Mouse (Mus musculus) embryo, embryonic 11.5 days (tissue): ENCODE results near the gene Fam3c.
"Not testable (repeated sequence)": the region's sequence is repeated elsewhere in the genome, so short reads cannot be mapped to it uniquely, and the experiment has no call there.

ENCODE experiments used
- DNase-seq: peaks from one replicate; pipeline ENCODE4 v3.0.0-alpha.2; 2012; ENCODE audit warnings: low read depth, low spot score

Gene Fam3c

DNA sequence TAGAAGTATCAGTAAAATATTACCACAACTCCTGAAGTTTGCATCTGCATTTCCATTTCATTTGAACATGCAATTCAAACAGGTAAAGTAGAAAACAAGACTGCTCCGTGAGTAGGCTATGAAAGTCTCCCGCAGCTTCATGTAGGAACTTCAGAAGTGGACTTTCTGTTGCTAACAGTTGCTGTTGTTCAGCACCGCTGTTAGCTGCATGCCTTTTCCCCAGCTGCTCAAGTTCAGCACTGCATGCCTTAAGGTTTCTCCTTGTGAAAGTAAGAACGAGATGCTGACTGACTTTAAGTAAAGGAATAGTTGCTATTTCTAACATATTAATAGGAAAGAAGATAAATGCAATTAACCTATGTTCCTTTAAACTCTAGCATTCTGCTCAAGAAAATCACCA is 64.0 kb downstream of the Fam3c start:
- no peak for DNase-seq

GRCm38 (mm10) chr6:22290790-22291189 is 65.3 kb downstream of the Fam3c start:
- no peak for DNase-seq

DNA sequence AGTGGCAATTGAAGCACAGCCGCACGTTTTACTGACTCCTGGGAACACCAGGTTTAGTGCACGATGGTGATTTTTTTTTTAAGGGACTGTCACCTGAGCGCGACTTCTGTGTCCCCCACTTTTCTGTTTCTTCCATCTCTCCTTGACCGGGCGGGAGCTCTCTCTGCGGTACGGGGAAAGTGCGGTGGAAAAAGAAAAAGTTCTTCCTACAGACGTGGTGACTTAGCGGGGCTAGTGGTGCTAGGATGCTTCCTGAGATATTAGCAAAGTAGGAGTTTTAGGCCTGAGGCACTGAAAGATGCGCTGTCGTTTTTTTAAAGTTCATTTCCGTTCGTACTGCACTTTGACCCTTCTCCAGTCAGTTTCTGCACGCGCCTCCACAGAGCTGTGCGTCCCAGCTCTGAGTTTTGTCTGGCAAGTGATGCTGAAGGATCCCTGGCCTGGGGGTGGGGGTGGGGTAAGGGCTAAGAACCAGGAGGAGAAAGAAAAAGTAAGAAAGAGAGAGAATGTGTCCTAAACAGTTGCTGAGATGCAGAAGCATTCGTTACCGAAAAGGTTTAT is 66.5 kb downstream of the Fam3c start:
- DNase-seq: no peak

- DNase-seq: no peak
These were observed 67.1 kb downstream of the Fam3c start for GRCm38 (mm10) chr6:22288737-22289460.

- no peak for DNase-seq
These were observed 67.9 kb downstream of the Fam3c start, which contains the start of gene Wnt16 for GRCm38 (mm10) chr6:22288004-22288736. Wnt16 (plus strand) TSS chr6:22288227.

DNA sequence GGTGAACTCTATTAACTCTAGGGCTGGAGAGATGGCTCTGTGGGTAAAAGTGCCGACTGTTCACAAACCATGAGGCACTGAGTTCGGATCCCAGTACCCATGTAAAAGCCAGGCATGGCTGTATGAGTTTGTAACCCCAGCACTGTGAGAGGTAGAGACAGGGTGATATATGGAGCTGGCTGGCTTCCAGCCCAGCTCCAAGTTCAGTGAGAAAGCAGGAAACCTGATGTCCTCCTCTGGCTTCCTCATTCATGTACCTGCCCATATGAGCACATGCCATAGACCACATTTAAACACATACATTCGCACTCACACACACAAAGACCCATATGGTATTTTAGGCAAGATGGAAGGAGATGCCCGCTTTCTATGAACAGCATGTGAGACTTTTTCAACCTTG is 73.6 kb downstream of the Fam3c start:
- DNase-seq: no peak

GRCm38 (mm10) chr6:22280217-22280861 is 75.7 kb downstream of the Fam3c start:
- no peak for DNase-seq

- no peak for DNase-seq
These were observed 78.1 kb downstream of the Fam3c start for GRCm38 (mm10) chr6:22277941-22278340.

DNA sequence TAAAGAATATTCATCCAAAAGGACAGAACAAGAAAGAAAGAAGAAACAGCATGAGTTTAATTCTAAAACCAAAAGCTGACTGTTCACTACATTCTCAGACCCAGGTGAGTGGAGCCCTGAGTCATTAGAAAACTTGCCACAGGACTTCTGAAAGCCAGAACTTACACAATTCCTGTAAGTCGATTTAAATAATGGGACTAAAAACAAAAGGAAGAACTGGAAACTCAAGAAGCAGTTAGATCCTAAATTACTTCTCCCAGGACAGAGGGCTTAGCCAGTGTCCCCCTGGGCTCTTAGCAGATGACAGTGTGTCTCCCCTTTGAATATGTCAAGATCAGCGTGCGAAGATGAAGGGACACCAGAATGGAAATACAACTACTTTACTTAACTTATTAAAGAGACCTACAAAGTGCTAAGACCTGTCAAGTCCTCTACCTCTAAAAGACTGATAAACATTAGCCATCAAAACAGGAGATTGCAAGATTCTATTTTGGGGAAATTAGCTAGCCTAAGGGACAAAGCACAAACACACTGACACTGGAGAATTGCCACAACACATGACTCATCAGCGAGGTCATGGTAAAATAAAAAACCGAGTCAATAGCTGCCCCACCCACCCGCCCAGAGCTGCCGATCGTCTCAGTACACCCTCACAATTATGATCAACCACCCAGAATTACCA is 86.1 kb downstream of the Fam3c start:
- DNase-seq: no peak

DNA sequence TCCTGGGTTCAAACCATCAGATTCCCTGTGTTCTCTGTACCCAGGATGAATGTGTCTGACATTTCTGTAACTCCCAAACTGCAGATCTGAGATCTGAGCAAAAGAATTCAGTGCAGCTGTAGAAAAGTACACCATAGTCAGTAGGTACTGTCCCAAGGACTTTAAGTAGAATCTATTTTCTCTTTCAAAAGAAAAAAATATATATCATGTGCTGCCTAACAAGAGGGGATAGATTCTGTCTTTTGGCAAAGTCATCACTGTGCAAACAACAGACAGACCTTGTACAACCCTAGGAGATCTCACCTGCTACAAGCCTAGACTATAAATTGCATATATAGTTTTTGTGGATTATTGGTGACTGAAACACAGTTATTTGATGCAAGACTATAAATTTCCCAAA is 87.4 kb downstream of the Fam3c start:
- no peak for DNase-seq

- DNase-seq: no peak
These were observed 88.0 kb downstream of the Fam3c start for GRCm38 (mm10) chr6:22267807-22268667.

GRCm38 (mm10) chr6:22266018-22266417 is 90.0 kb downstream of the Fam3c start:
- no peak for DNase-seq

GRCm38 (mm10) chr6:22264094-22264493 is 91.9 kb downstream of the Fam3c start:
- DNase-seq: not testable (repeated sequence)

GRCm38 (mm10) chr6:22262519-22262918 is 93.5 kb downstream of the Fam3c start:
- DNase-seq: no peak

GRCm38 (mm10) chr6:22258784-22259183 is 97.3 kb downstream of the Fam3c start:
- no peak for DNase-seq
